Mouse (Mus musculus) CH12.LX (cell line): ENCODE data around the gene Sgms1. TPM values are rescaled to one million over a fixed set of nuclear protein-coding genes. Genes with fewer than 3 reads are reported as not detected.

ENCODE experiments used
- DNase-seq: peaks from one replicate; pipeline ENCODE4 v3.0.0-alpha.2; 2013; ENCODE audit errors: extremely low read depth
- H3K27ac ChIP-seq: 2 replicates; pipeline ENCODE4 v1.5.1; 2012; ENCODE audit warnings: low read depth, mild to moderate bottlenecking, control low read depth, moderate library complexity; ENCODE audit not compliant: insufficient read depth
- H3K27me3 ChIP-seq: replicated peaks from 2 replicates; pipeline ENCODE3; 2012; ENCODE audit warnings: inconsistent platforms
- H3K36me3 ChIP-seq, 2 experiments: replicated peaks in 1 of 2; 2 replicates each; pipeline versions ENCODE3 to v1.6.1; 2012; ENCODE audit warnings: inconsistent platforms in 1 of 2, low read length in 1 of 2, mild to moderate bottlenecking in 1 of 2, mixed read lengths in 1 of 2, moderate library complexity in 1 of 2; ENCODE audit not compliant: control insufficient read depth in 1 of 2, insufficient read depth in 1 of 2
- H3K4me1 ChIP-seq, 2 experiments: 2 replicates each; pipeline ENCODE4 v1.6.1; 2012; ENCODE audit warnings: inconsistent platforms in 1 of 2, moderate library complexity in 1 of 2; ENCODE audit not compliant: insufficient read depth in 2 of 2, control insufficient read depth in 1 of 2
- H3K4me2 ChIP-seq: 2 replicates; pipeline ENCODE4 v1.6.1; 2012; ENCODE audit warnings: low read depth, mild to moderate bottlenecking, control low read depth; ENCODE audit not compliant: poor library complexity, insufficient read depth, severe bottlenecking
- H3K4me3 ChIP-seq, 3 experiments: fragments of 150-350 bp in 1 of 3; sonication (generic) in 1 of 3; replicated peaks in 1 of 3; 2 replicates each; pipeline versions ENCODE3 to v1.5.1; 2011 to 2012; ENCODE audit warnings: low read depth in 2 of 3, low read length in 2 of 3, mild to moderate bottlenecking in 2 of 3, moderate library complexity in 2 of 3, control low read depth in 1 of 3, improper control_type of control experiment in 1 of 3, inconsistent platforms in 1 of 3, mixed read lengths in 1 of 3; ENCODE audit not compliant: poor library complexity in 1 of 3
- H3K79me2 ChIP-seq: replicated peaks from 2 replicates; pipeline ENCODE4 v1.6.1; 2012; ENCODE audit warnings: mild to moderate bottlenecking, moderate library complexity; ENCODE audit not compliant: control insufficient read depth, poor library complexity, insufficient read depth, severe bottlenecking; ENCODE audit errors: extremely low read depth
- H3K9ac ChIP-seq: 2 replicates; pipeline ENCODE4 v1.6.1; 2012; ENCODE audit warnings: low read depth, mild to moderate bottlenecking, control low read depth, moderate library complexity; ENCODE audit not compliant: insufficient read depth
- H3K9me3 ChIP-seq: replicated peaks from 2 replicates; pipeline ENCODE3; 2012; ENCODE audit warnings: low read length, inconsistent platforms, mixed read lengths
- BHLHE40 ChIP-seq: IDR thresholded peaks from 2 replicates; pipeline ENCODE4 v1.6.1; 2011; ENCODE audit warnings: mild to moderate bottlenecking, low read depth, low read length, improper control_type of control experiment
- CHD1 ChIP-seq: IDR thresholded peaks from 2 replicates; pipeline ENCODE4 v1.6.1; 2012; ENCODE audit warnings: low read depth, low read length, improper control_type of control experiment, inconsistent platforms
- CHD2 ChIP-seq: IDR thresholded peaks from 2 replicates; pipeline ENCODE4 v1.6.1; 2011; ENCODE audit warnings: low read length, improper control_type of control experiment
- CTCF ChIP-seq, 2 experiments: IDR thresholded peaks in 1 of 2; conservative IDR thresholded peaks in 1 of 2; 2 replicates each; pipeline ENCODE4 v1.5.1; 2011 to 2012; ENCODE audit warnings: low read depth in 2 of 2, low read length in 2 of 2, improper control_type of control experiment in 1 of 2, inconsistent platforms in 1 of 2, mild to moderate bottlenecking in 1 of 2, moderate library complexity in 1 of 2
- E2F4 ChIP-seq: IDR thresholded peaks from 2 replicates; pipeline ENCODE4 v1.6.1; 2011; ENCODE audit warnings: low read depth, low read length, improper control_type of control experiment; ENCODE audit not compliant: insufficient replicate concordance
- EP300 ChIP-seq: IDR thresholded peaks from 2 replicates; pipeline ENCODE4 v1.6.1; 2011; ENCODE audit warnings: low read length, improper control_type of control experiment
- ETS1 ChIP-seq: conservative IDR thresholded peaks from 2 replicates; pipeline ENCODE4 v1.6.1; 2012; ENCODE audit warnings: low read depth, mild to moderate bottlenecking, inconsistent platforms, low read length, improper control_type of control experiment, moderate library complexity
- GABPA ChIP-seq: IDR thresholded peaks from 2 replicates; pipeline ENCODE4 v1.6.1; 2012; ENCODE audit warnings: low read depth, low read length, improper control_type of control experiment, inconsistent platforms; ENCODE audit not compliant: insufficient replicate concordance
- HCFC1 ChIP-seq: IDR thresholded peaks from 2 replicates; pipeline ENCODE4 v1.6.1; 2012; ENCODE audit warnings: low read depth, mild to moderate bottlenecking, inconsistent platforms, low read length, improper control_type of control experiment
- IRF4 ChIP-seq: IDR thresholded peaks from 2 replicates; pipeline ENCODE4 v1.6.1; 2014; ENCODE audit warnings: low read depth, mild to moderate bottlenecking, inconsistent platforms, low read length, improper control_type of control experiment
- JUN ChIP-seq: IDR thresholded peaks from 2 replicates; pipeline ENCODE4 v1.6.1; 2011; ENCODE audit warnings: low read depth, mild to moderate bottlenecking, low read length, improper control_type of control experiment, moderate library complexity; ENCODE audit not compliant: insufficient read depth
- JUND ChIP-seq: conservative IDR thresholded peaks from 2 replicates; pipeline ENCODE4 v1.6.1; 2011; ENCODE audit warnings: low read depth, low read length, improper control_type of control experiment
- KAT2A ChIP-seq: IDR thresholded peaks from 2 replicates; pipeline ENCODE4 v1.6.1; 2012; ENCODE audit warnings: low read length, improper control_type of control experiment, inconsistent platforms; ENCODE audit not compliant: insufficient replicate concordance
- MAFK ChIP-seq: IDR thresholded peaks from 2 replicates; pipeline ENCODE4 v1.6.1; 2011; ENCODE audit warnings: low read length, improper control_type of control experiment; ENCODE audit not compliant: insufficient replicate concordance
- MAX ChIP-seq: IDR thresholded peaks from 2 replicates; pipeline ENCODE4 v1.6.1; 2011; ENCODE audit warnings: low read length, improper control_type of control experiment
- MAZ ChIP-seq: IDR thresholded peaks from 2 replicates; pipeline ENCODE4 v1.6.1; 2012; ENCODE audit warnings: low read depth, mild to moderate bottlenecking, inconsistent platforms, low read length, improper control_type of control experiment, moderate library complexity
- MEF2A ChIP-seq: IDR thresholded peaks from 2 replicates; pipeline ENCODE4 v1.6.1; 2014; ENCODE audit warnings: low read depth, mild to moderate bottlenecking, inconsistent platforms, low read length, improper control_type of control experiment, borderline replicate concordance
- MXI1 ChIP-seq: IDR thresholded peaks from 2 replicates; pipeline ENCODE4 v1.6.1; 2011; ENCODE audit warnings: mild to moderate bottlenecking, low read depth, low read length, improper control_type of control experiment
- MYC ChIP-seq: IDR thresholded peaks from 2 replicates; pipeline ENCODE4 v1.6.1; 2011; ENCODE audit warnings: low read depth, mild to moderate bottlenecking, improper control_type of control experiment, low read length
- NRF1 ChIP-seq: IDR thresholded peaks from 2 replicates; pipeline ENCODE4 v1.6.1; 2014; ENCODE audit warnings: low read depth, mild to moderate bottlenecking, inconsistent platforms, low read length, improper control_type of control experiment, moderate library complexity
- PAX5 ChIP-seq: IDR thresholded peaks from 2 replicates; pipeline ENCODE4 v1.6.1; 2012; ENCODE audit warnings: low read length, inconsistent platforms, mixed read lengths
- POLR2A ChIP-seq: IDR thresholded peaks from 2 replicates; pipeline ENCODE4 v1.6.1; 2011; ENCODE audit warnings: low read depth, mild to moderate bottlenecking, improper control_type of control experiment, low read length
- POLR2AphosphoS2 ChIP-seq: IDR thresholded peaks from 2 replicates; pipeline ENCODE4 v1.6.1; 2011; ENCODE audit warnings: low read depth, low read length, improper control_type of control experiment
- RAD21 ChIP-seq: IDR thresholded peaks from 2 replicates; pipeline ENCODE4 v1.6.1; 2011; ENCODE audit warnings: low read depth, mild to moderate bottlenecking, low read length, improper control_type of control experiment, moderate library complexity
- RCOR1 ChIP-seq: conservative IDR thresholded peaks from 2 replicates; pipeline ENCODE4 v1.6.1; 2012; ENCODE audit warnings: low read depth, mild to moderate bottlenecking, inconsistent platforms, low read length, improper control_type of control experiment
- SIN3A ChIP-seq: IDR thresholded peaks from 2 replicates; pipeline ENCODE4 v1.6.1; 2012; ENCODE audit warnings: low read length, improper control_type of control experiment, inconsistent platforms
- SMC3 ChIP-seq: IDR thresholded peaks from 2 replicates; pipeline ENCODE4 v1.6.1; 2011; ENCODE audit warnings: low read depth, low read length, improper control_type of control experiment
- TBP ChIP-seq: conservative IDR thresholded peaks from 2 replicates; pipeline ENCODE4 v1.6.1; 2011; ENCODE audit warnings: low read depth, low read length, improper control_type of control experiment
- TCF12 ChIP-seq: IDR thresholded peaks from 2 replicates; pipeline ENCODE4 v1.6.1; 2014; ENCODE audit warnings: low read depth, mild to moderate bottlenecking, inconsistent platforms, low read length, improper control_type of control experiment
- UBTF ChIP-seq: IDR thresholded peaks from 2 replicates; pipeline ENCODE4 v1.6.1; 2012; ENCODE audit warnings: low read depth, mild to moderate bottlenecking, inconsistent platforms, low read length, improper control_type of control experiment, moderate library complexity
- USF1 ChIP-seq: IDR thresholded peaks from 2 replicates; pipeline ENCODE4 v1.6.1; 2014; ENCODE audit warnings: low read depth, mild to moderate bottlenecking, inconsistent platforms, low read length, improper control_type of control experiment
- USF2 ChIP-seq: conservative IDR thresholded peaks from 2 replicates; pipeline ENCODE4 v1.6.1; 2011; ENCODE audit warnings: low read depth, low read length, improper control_type of control experiment
- ZMIZ1 ChIP-seq: IDR thresholded peaks from 2 replicates; pipeline ENCODE4 v1.6.1; 2012; ENCODE audit warnings: low read depth, mild to moderate bottlenecking, inconsistent platforms, low read length, improper control_type of control experiment
- ZNF384 ChIP-seq: IDR thresholded peaks from 2 replicates; pipeline ENCODE4 v1.6.1; 2012; ENCODE audit warnings: low read depth, low read length, improper control_type of control experiment, inconsistent platforms
- dilution Hi-C: fragments of 300-500 bp; cut with MboI; formaldehyde crosslinking; loops from 2 replicates; pipeline ENCODE4 v1.14.3; 2020; ENCODE audit warnings: low sequenced_read_pairs; ENCODE audit not compliant: extremely low pct_unique_long_range_greater_than_20kb, extremely low pct_ligation_motif_present
- in situ Hi-C: fragments of 300-500 bp; cut with MboI; formaldehyde crosslinking; loops from 3 replicates; pipeline ENCODE4 v1.14.3; 2019; ENCODE audit warnings: low sequenced_read_pairs, low pct_ligation_motif_present, low pct_unique_long_range_greater_than_20kb, mixed read lengths
- polyA plus RNA-seq: library from polyadenylated mRNA; unstranded; fragments of >175 nt; gene quantifications from 2 replicates; pipeline ENCODE4 v1.2.1, GENCODE M21; 2012; ENCODE audit warnings: low read depth; ENCODE audit not compliant: insufficient read length
- total RNA-seq, 2 experiments: library from RNA; depleted of rRNA; stranded (reverse); fragments of 300-350 nt in 1 of 2; fragments of >200 nt in 1 of 2; gene quantifications; 2 replicates each; pipeline ENCODE4 v1.2.3; 2012 to 2014

Gene Sgms1
- total and polyA plus RNA-seq, 3 experiments: 1.4 to 1.8 (median 1.8) TPM

DNA sequence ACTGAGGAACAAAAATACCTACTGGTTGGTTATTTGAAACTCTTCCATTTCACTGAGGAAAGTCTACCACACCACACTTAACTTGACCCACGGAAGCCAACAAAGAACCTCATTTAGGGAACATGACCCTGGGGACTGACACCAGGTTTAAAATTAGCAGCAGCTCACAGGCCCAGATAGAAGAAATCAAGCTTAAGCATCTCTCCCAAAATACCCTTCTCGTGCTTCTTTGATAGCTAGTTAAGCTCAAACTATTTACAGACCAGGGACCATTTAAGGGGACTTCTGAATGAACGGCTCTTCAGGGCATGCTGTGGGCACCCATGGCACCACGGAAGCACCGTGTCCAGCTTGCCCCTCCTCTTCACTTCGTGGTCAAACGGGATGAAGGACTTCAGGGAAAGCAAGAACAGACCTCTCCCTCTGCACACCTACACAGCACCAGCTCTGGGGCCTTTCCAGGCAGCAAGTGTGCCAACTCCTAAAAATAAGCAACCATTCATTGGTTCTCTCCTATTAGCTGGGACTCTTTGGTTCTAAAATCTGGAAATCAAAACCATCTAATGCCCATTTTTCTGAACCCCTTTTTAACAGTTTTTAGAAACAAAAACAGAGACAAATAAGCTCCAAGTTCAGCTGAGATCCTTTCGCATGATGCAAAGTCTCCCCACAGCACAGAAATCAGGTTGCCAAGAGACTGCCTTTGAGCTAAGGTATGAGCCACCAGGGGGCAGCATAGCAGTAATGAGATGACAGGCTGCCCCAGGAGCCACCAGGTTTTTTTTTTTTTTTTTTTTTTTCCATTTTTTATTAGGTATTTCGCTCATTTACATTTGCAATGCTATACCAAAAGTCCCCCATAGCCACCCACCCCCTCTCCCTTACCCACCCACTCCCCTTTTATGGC, 219.6 kb downstream of the Sgms1 start (continued):
- TF ChIP-seq UBTF (no peak), MAZ (no peak), MEF2A (peak; percentile 70; the same call in 1 of the 2 replicates), TCF12 (no peak), TBP (no peak), ZMIZ1 (no peak), RCOR1 (no peak), SMC3 (peak; percentile 76)

DNA sequence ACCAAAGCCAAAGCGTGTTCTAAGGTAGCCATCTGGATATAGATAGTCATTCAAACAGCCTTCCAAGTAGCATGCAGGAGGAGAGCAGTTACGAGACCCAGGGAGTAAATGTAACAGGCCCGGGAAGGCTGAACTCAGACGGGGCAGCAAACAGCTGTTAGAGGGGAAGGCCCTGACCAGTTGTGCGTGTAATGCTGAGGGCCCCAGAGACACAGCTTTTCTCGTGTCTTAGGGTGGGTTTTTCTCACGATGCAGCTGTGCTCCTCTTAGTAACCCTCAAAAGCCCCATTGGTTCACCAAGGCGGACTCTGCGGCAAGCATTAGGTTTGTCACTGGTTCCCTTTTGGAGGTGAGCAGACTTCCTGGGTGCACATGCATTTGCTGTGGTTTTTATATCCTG, 221.5 kb downstream of the Sgms1 start:
- no peaks in the 10 kb centered on the region for H3K27me3 ChIP-seq
- H3K9me3 ChIP-seq: no peaks in the 10 kb centered on the region
- H3K27ac ChIP-seq: peak overlapping the region; percentile 76
- H3K36me3 ChIP-seq: no peaks in the 10 kb centered on the region
- dilution Hi-C loops: no loop called here
- H3K4me3 ChIP-seq: no peak overlapping the region
- H3K4me1 ChIP-seq: peaks cover 17 to 44% of the 10 kb centered on the region in 2 experiments
- in situ Hi-C loops: no loop called here
- H3K9ac ChIP-seq: 0 out of 2 replicates have a peak overlapping the region, but pooled peaks have one; percentile 25
- peak overlapping the region; percentile 71 for H3K4me2 ChIP-seq
- peak; percentile 89 for DNase-seq
- no peaks in the 10 kb centered on the region for H3K79me2 ChIP-seq
- no peak for TF ChIP-seq POLR2AphosphoS2
- no peak for TF ChIP-seq PAX5
- TF ChIP-seq E2F4: no peak
- TF ChIP-seq CTCF (conservative IDR thresholded peaks at IDR 0.05 in 1 of 2, IDR thresholded peaks at IDR 0.05 in 1 of 2; ENCODE audit: low read depth in 2 of 2, low read length in 2 of 2): no peak
- TF ChIP-seq SIN3A: peak; percentile 68; the same call in 1 of the 2 replicates
- peak; percentile 67 for TF ChIP-seq MEF2A
- TF ChIP-seq RAD21: no peak
- no peak for TF ChIP-seq HCFC1
- peak; percentile 53; the same call in 1 of the 2 replicates for TF ChIP-seq IRF4
- TF ChIP-seq CHD1: no peak
- no peak for TF ChIP-seq JUND
- no peak for TF ChIP-seq TBP
- no peak for TF ChIP-seq MXI1
- peak; percentile 68; the same call in 1 of the 2 replicates for TF ChIP-seq MYC
- no peak for TF ChIP-seq NRF1
- no peak; the same call in 1 of the 2 replicates for TF ChIP-seq CHD2
- peak; percentile 69 for TF ChIP-seq MAFK
- TF ChIP-seq EP300: no peak; the same call in 1 of the 2 replicates
- no peak for TF ChIP-seq GABPA
- no peak for TF ChIP-seq JUN
- TF ChIP-seq ETS1: peak; percentile 97
- no peak for TF ChIP-seq POLR2A
- no peak for TF ChIP-seq USF2
- no peak for TF ChIP-seq KAT2A
- no peak for TF ChIP-seq USF1
- peak; percentile 5; the same call in 1 of the 2 replicates for TF ChIP-seq ZNF384
- TF ChIP-seq MAZ: no peak
- 0 out of 2 replicates have a peak, but pooled peaks have one; percentile 12 for TF ChIP-seq MAX
- TF ChIP-seq TCF12: peak; percentile 92; the same call in 1 of the 2 replicates
- no peak for TF ChIP-seq UBTF
- TF ChIP-seq RCOR1: no peak; the same call in 1 of the 2 replicates
- peak; percentile 88 for TF ChIP-seq BHLHE40
